Mouse (Mus musculus): Measurements from ENCODE around the gene Nme8.

The Nme8 gene

DNA sequence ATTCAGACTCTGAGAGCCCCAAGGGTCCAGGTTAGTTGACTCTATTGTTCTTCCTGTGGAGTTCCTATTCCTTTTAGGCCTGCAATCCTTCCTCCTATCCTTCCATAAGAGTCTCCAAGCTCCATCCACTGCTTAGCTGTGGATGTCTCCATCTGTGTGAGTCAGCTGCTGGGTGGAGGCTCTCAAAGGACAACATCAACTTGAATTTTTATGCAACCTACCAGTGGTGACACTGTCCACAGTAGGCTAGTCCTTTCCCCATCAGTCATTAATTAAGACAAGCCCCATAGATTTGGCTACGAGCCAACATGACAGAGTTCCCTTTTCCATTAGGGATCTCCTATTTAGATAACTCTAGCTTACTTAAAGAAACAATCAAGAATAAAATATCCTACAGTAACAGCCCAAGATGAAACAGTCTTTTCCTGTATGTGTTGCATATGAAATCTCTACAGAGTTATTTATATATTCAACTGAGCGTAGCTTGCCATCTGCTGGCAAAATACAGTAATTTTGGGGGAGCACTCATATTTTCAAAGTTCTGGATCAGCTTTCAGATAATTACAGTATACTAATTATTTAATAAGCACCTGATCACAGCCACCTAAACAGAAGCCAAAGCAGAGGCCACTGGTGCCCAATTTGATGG is 57.3 kb downstream of the Nme8 start:
- DNase-seq (ENCODE audit: low spot score in 2 of 2) = no peak

DNA sequence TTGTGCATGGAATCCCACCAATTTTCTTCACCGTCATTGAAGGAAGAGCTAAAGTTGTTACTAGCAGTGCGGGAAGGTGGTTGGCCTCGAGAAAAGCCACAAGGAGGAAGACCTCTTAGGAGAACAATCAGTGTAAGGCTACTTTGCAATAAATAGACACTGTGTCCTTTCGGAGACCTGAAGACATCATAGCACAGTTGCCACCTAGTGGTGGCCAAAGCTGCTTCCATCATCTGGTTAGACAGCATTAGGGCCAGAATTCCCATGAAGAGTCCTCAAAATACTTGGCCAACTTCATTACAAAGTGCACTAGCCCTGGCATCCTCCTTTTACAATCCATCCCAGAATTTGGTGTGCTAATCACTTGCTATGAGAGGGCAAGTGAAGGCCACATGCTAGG is 61.5 kb downstream of the Nme8 start:
- DNase-seq (ENCODE audit: low spot score in 2 of 2) = no peak

DNA sequence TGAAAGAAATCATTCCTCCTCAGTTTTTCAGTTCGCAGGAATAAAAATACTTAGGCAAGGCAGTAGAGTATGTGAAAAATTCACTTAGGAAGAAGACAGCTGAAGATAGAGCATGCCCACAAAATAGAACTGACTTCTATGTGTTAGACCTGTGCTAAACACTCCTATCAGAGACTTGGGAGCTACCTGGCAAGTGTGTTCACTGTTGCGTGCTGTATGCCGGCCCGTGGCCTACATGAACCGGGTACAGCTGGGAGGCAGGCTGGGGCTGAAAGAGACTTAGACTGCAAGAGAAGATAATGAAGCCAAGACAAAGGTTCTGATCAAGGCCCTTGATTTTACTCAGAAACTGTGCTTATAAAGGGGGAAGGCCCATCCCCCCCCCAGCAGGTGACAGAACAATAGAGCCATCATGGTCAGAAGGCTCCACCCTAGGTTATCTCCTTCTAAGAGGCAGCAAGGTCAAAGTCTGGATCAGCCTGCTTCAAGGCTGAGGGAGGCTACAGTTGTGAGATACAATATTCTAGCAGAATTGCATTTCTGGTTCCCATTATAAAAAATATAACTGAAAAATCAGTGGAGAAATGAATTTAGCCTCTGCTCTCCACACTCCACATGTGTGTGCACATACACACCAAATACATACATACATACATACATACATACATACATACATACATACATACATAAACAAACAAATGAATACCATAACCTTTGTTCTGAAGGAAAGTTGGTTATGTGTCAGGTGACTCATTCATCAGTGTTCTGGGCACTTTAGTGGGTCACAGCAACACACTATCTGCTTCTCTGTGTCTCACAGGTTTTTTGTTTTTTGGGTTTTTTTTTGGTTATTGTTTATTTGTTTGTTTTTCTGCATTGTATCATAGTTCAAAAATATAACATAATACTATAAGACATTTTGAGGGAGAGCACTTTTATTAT is 66.6 kb downstream of the Nme8 start:
- DNase-seq (ENCODE audit: low spot score in 2 of 2) = no peak

DNA sequence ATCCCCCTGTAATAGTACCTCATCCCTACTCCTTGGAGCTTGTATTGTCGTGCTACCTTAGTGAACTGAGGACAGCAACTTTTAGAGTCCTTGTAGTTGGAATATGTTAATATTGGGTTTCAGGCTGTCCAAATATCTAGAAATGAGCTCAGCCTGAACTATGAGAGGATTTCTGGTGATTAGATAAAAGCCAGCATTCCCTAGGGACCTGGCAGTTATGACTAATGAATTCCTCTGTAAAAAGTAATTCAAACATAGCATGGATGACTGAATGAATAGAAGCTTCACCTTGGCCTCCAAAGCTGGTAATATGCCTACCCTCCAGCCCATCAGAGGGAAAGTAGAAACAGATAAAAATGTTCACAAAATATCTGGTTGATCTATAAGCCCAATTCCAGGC is 71.1 kb downstream of the Nme8 start:
- no peak for DNase-seq (ENCODE audit: low spot score in 2 of 2)

DNA sequence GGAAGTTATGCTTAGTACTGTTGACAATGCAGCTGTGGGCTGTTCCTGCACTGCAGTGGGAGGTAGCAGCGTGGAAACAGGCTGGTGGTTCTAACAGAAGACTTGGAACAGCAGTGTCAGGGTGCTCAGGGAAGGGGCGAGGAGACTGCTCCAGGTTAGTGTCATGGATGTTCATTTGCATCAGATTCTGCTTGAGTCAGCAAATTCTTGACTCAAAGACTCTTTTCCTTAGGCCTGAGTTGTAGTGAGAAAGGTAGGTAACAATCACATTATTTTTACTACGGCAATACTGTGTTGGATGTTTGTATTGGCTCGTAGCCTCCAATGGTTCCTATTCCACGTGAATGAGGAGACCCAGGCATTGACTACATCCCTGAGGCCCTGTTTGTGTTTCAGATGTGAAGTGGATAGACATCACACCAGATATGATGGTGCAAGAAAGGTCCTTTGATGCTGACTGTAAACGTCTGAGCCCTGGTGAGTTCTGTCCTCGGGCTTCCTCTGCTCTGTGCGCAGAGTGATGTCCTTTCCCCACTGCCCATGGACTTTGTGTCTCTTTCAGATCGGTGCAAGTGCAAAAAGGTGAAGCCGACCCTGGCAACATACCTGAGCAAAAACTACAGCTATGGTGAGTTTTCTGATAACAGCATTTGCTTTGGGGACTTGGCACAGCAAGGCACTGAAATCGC is 72.8 kb downstream of the Nme8 start:
- no peak for DNase-seq (ENCODE audit: low spot score in 2 of 2)

DNA sequence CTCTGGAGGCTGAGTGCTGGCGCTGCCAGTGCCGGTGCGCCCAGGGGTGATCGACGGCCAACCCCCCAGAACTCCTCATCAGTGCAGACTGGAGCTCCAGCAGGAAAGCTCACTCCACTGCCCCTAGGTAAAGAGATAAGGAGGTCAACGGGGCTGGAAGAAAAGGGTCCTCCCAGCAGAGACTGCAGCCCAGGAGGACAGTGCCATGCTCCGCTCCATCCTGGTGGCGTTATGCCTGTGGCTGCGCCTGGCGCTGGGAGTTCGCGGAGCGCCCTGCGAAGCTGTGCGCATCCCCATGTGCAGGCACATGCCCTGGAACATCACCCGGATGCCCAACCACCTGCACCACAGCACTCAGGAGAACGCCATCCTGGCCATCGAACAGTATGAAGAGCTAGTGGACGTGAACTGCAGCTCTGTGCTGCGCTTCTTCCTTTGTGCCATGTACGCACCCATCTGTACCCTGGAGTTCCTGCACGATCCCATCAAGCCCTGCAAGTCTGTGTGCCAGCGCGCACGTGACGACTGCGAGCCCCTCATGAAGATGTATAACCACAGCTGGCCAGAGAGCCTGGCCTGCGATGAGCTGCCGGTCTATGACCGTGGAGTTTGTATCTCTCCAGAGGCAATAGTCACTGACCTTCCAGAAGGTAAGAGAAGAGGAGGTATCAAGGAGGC is 74.2 kb downstream of the Nme8 start:
- DNase-seq (ENCODE audit: low spot score in 2 of 2) = no peak

DNA sequence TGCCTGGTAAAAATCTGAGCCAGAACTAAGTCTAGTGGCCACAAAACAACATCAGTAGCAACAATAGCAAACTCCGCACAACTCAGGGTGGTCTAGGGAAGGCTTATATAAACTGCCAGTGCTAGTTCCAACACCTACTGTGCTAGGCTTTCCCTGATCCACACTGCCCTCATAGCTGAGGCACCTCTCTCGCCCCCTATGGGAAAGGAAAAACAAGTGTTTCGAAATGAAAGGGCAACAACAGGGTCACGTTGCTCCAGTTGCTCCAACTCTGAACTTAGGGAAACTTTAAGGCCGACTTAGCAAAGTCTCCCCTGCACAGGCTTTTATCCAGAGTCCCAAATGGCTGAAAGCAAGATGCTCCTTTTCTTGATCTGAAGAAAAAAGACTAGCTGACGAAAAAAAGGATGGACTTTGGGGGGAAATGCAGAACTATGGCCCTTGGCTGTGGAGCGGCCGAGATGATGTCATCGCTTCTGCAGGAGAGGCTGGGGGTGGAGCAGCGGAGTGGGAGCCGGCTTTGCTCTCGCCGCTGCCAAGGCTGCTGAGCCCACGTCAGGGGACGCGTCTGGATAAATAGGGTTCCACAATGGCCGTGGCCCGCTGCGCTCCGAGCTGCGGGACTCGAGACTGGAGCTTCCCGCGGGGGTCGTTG is 74.9 kb downstream of the Nme8 start, which contains the start of gene Sfrp4:
TSS of gene Sfrp4 (plus strand) at position 532 of the 655 bp plus-strand sequence.
- DNase-seq (ENCODE audit: low spot score in 2 of 2) = peak; percentile 29 to 53

DNA sequence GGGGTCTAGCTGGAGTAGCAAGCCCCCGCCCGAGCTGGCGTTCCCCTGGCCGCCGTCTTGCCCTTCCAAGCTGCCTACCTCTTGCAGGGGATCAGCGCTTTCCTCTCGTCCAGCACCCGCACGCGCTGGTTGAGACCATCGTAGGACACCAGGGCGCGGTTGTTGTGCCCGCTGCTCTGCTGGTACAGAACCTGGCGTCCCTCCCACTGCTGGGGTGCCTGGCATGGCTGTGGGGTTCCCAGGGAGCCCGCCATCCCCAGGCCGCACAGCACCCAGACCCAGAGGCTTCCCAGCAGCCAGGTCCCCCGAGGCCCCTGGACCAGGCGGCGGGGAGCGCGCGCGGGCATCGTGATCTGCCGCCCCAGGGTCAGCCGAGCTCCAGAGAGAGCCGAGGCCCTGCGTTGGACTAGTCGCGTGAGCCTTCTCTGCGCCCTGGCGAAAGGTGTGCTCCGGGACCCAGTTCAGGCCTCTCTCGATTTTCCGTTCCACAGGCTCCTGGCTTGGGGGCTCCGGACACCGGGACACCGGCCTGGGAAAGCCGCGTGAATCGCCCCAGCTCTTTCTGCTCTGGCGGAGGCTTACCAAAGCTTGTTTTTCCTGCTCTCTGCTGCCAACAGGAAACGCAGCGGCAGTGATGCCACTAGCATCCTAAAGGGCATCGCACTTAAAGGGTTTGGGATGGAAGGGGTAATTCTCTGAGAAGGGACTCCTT is 78.2 kb downstream of the Nme8 start, which contains the start of gene Epdr1:
TSS of gene Epdr1 (minus strand) at position 712 of the 712 bp plus-strand sequence.
- DNase-seq (ENCODE audit: low spot score in 2 of 2) = peak; percentile 24 to 31

DNA sequence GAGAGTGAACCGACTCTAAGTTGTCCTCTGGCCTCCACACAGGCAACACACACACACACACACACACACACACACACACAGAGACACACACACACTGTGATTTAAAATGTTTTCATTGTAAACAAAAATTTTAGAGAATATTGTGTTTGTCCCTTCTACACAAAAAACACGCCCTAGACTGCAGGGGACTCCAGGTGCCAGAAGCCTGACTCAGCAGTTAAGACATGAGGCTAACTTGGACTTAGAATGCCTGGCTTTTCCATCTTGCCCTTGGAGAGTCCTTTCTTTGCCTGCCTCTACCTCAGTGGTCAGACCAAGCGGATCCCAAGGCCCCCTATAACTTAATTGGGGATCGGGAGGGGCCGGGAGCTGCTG is 78.8 kb downstream of the Nme8 start:
- no peak for DNase-seq (ENCODE audit: low spot score in 2 of 2)

DNA sequence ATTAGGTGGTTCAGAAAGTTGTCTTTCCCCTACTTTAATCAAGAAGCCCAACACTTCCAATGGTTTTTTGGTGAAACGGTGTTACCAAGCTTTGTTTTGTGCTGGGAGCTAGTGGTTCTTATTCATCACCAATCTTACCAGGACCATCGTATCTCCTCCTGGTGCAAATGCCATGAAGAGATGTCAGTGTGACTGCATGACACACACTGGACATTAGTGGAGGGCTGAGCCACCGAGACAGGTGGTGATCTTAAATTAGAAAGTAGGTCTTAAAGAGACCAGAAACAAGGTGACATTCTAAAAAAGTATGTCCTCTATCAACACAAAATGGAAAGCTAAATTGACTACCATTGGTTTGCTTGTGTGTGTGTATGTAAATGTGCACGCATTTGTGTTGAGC is 79.5 kb downstream of the Nme8 start:
- no peak for DNase-seq (ENCODE audit: low spot score in 2 of 2)

DNA sequence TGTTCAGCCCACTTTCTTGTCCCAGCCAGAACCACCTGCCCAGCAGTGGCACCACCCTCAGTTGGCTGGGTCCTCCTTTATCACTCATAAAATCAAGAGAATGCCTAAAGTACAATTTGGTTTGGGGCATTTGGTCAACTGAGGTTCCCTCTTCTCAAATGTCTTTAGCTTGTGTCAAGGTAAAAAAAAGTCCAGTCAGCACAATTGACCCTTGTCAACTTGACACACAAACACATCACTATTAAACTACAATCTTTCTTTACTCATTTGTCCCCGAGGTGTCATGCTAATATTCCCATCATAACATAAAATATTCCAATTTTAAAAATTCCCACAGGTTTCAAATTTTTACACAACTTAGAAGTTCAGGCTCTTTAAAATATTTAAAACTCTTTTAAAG is 83.3 kb downstream of the Nme8 start:
- no peak for DNase-seq (ENCODE audit: low spot score in 2 of 2)

DNA sequence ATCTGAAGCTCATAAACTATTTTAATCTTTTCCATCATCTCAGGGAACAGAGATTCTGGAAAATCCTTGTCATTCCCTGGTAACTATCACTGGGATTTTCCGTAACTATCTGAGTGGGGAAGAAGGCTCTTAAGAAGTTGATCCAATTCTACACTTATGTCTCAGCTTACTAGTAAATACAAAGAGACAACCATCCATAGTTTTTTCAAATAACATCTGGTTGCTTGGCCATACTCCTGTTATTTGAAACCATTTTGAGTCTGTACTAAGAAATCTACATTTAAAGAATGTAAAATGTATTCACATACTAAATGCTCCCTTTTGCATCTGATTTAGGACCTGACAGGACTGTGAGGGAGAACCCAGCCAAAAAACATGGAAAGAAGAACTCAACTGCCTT is 84.2 kb downstream of the Nme8 start:
- no peak for DNase-seq (ENCODE audit: low spot score in 2 of 2)

DNA sequence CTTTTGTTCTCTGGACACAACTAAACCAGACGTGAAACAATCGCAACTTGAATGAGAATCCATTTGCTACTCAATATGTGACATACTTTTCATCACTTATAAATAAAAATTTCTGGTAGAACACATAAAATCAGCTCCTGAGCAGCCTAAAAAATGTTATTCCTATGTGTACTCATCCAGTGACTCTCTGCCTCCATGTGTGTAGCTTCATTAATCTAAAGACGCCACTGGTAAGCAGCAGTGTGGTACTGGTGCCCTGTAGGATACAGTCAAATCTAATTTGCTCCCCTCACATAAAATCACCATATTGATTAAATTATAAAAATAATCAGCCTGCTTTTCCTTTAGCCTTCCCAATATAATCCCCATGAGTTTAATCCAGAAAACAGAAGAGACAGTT is 84.6 kb downstream of the Nme8 start:
- no peak for DNase-seq (ENCODE audit: low spot score in 2 of 2)

DNA sequence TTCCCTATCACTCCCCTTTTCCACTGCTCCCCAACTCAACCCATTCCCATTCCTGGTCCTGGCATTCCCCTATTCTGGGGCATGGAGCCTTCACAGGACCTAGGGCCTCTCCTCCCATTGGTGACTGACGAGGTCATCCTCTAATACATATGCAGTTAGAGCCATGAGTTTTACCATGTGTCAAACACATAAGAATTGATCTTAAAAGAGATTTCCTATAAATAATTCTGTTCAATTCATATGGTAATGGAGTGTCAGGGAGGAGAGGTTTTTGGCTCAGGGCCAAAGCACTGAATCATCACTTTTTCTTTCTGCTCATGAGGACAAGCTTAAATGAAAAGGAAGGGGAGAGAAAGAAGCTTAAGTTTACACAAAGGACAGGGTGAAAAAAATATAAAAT is 85.2 kb downstream of the Nme8 start:
- no peak for DNase-seq (ENCODE audit: low spot score in 2 of 2)

DNA sequence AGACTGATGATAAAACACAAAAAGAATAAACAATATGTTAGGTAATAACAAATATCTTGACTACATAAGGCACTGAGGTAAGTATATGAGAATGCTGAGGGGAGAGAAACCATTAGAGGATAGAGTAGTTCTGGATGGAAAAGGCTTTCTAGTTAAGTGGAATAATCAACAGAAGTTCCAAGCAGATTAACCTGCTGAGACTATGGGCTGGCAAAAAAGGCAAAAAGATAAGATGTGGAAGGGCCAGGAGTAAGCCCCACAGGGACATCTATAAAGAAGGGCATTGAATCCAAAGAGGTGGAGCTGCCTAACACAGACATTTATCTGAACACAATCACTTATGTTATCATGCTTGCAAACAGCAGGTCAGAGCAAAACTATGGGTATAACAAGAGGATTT is 89.5 kb downstream of the Nme8 start:
- DNase-seq (ENCODE audit: low spot score in 2 of 2) = no peak

DNA sequence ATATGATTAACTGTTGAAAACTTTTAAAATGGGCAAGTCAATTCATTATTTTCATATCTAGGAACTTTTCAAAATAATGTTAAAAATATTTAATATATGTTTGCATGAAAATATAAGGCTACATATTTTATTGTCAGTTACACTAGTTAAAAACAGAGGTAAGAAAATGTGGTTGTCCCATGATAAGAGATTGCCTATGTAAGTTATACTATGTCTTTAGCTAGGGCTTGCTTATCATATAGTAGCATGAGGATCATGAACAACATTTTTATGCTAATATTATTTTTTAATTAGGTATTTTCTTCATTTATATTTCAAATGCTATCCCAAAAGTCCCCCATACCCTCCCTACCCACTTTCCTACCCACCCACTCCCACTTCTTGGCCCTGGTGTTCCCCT is 92.7 kb downstream of the Nme8 start:
- DNase-seq (ENCODE audit: low spot score in 2 of 2) = no peak

DNA sequence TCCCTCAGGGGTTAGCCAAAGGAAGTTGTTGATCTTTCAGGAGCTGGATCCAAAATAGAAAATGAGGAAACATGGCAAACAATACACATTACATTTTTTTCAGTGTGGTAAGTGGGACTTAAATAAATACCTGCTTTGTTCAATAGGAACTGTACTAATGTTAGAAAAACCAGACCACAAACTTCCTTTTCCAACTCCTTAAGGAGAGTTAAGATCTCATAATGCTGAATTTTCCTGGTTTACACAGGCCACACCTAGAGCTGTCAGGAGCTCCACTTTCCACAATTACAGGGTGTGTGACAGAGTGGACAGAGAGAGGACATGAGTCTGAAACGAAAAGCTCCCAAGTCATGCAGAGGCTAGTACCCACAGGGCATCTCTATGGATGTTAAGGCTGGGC is 93.9 kb downstream of the Nme8 start:
- no peak for DNase-seq (ENCODE audit: low spot score in 2 of 2)

DNA sequence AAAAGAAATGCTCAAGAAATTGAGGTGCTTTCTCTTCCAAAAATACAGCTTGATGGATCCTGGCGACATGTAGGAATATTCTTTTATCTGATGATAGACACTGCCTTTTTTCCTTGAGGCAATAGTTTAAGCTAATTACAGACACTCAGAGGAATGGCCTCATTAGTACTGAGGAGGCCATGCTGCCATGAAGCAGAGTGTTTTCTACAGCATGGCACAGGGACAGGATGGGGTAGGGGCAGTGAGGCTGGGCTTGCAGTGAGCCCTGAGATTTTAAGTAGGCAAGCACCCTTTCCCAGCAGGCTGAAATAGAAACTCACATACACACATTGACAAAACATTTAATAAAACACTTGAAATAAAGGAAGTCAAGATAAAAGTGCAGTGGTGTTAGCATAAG is 95.1 kb downstream of the Nme8 start:
- DNase-seq (ENCODE audit: low spot score in 2 of 2) = no peak

DNA sequence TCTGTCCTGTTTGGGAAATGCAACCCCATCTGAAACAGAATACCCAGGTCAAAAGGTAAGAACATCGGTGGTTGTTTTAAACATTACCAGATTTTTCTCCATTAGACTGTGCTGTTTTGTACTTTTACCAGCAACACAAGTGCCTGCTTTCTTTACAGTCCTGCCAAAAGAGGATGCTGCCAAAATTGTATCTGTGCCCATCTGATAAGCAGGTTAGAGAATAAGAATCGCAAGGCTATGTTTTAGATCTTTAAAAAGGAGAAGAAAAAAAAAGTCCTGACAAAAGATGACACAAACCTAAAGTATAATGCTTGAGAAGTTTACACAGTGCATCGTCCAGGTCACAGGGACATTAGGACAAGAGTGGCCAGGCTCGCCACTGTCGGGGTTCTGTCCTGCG is 98.4 kb downstream of the Nme8 start:
- no peak for DNase-seq (ENCODE audit: low spot score in 2 of 2)

DNA sequence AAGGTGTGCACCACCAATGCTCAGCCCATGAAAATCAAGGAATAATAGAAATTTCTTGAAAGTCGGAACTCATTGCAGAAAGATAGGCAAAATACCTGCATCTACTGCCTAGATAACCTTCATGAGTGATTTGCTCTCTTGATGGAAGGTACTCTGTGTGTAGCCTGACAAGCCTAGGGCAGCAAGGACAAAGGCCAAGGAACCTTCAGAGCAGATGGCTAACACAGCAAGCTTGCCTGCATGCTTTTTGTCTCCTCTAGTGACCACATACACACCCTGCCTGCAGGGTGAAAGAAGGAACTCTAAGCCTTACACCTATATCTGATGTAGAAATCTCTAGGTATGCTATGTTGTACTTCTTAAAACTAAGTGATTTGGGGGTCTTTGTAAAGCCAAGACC is 102.5 kb downstream of the Nme8 start:
- no peak for DNase-seq (ENCODE audit: low spot score in 2 of 2)

All from heart, adult 9 months (tissue).